Mouse (Mus musculus): ENCODE measurements around the gene Rxrb. TPM values are rescaled to one million over a fixed set of nuclear protein-coding genes. Genes with fewer than 3 reads are reported as not detected.
A peak's percentile ranks its signal among the peaks of the same experiment; 100 is the strongest.

Gene Rxrb
- total RNA-seq, 2 experiments from 2014 or later = 76.0 to 83.6 TPM

DNA sequence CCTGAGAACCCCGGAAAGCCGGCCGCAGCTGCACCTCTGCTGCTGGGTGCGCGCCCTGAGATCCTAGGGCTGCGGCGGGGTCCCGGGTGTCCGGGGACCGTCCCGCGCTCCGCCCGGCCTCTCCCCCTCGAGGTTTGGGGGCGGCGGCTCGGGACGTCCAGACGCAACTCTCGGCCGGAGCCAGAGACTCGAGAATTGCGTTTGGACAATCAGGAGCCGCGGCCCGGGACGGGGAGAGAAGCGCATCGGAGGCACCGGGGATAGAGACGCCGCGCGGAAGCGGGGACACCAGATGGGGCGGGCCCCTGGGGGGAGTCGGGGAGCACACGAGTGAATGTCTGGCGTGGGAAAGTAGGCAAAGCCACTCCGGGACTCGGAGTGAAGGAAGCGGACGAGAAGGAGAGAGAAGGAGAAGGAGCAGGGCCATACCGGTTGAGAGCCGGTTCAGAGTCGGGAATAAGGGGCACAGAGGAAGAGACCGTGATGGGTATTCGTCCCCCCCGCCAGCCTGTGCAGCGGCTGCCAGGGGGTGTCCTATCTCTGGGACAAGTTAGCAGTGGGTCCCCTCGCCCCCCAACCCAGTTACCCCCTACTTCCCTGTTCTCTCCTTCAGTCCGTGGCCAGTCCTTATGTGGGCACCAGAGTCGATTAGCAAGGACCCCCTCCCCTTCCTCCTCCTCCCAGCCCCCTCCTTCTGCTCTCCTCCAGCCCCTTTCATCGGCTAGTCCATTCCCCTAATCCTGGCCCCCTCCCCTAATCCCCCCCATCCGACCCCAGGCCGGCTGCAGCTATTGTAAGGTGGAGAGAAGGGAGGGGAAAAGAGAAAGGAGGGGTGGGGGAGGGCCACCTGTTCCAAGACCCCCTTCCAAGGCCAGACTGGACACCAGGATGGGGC lies 6.5 kb upstream of the Rxrb start:
- DNase-seq (ENCODE audit: extremely low spot score in 1 of 2, low spot score in 1 of 2) = peak; percentile 29 to 38

DNA sequence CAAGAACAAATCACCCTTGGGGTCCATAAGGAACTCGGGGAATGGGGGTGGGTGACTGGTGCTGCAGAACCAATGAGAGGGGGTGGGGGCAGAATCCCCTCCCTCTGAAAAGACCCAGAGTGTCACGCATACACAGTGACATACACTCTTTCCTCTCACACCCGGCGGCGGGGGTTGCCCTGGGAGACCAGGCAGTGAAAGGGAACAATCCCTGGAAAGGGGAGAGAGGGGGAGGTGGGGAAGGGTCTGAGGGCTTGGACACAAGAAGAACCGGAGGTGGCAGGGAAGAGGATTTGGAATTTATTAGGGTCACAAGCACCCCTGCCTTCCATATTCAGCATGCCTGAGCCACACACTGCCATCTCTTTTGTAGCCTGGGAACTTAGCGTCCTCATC lies 5.9 kb upstream of the Rxrb start:
- peak in 1 of 2 experiments; percentile 19 for DNase-seq (ENCODE audit: extremely low spot score in 1 of 2, low spot score in 1 of 2)

DNA sequence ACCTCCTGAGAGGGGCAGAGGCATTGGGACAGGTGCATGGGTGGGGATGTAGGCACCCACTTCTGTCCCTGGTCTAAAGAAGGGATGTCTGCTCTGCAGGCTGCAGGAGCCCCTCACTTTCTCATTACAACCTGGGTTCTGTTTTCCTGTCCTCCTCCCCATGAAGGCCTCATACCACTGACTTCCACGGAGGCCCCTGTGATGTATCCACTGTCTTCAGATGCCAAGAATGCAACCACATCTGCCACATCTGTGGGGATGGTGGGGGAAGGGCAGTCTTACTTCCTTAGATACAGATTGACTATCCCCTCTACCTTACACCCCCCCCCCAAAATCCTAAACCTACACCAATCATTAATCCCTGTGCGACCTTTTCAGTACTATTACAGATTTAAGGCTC lies 5.4 kb upstream of the Rxrb start:
- DNase-seq (ENCODE audit: extremely low spot score in 1 of 2, low spot score in 1 of 2) = peak in 1 of 2 experiments; percentile 9

DNA sequence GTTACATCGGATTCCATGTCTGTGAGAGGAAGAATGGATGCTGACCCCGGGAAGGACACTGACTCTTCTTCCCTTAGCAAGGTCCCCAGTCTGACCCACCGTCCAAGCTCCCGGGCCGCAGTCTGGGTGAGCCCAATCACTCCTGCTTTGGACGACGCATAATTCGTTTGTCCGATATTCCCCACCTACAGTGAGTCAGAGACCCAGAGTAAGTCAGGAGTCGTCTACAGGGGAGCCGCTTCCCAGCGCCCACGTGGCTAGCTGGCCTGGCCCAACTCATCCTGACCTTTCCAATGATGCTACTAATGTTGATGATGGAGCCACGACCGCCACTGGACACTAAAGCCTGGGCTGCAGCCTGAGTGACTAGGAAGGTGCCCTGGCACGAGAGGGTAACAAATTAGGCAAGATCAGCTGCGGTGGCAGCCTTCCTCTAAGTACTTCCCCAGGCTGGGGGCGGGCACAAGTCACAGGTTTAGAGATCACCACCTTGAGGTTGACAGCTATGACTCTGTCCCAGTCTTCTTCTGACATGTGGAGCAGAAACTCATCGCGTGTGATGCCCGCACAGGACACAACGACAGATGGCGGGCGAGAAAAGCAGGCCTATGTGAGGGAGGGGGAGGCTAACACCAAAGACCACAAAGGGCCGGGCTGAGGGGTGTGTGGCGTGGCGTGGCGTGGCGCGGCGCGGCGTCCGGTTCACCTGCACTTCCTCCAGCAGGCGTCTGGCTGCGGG lies 4.5 kb upstream of the Rxrb start:
- no peak for DNase-seq (ENCODE audit: extremely low spot score in 1 of 2, low spot score in 1 of 2)

DNA sequence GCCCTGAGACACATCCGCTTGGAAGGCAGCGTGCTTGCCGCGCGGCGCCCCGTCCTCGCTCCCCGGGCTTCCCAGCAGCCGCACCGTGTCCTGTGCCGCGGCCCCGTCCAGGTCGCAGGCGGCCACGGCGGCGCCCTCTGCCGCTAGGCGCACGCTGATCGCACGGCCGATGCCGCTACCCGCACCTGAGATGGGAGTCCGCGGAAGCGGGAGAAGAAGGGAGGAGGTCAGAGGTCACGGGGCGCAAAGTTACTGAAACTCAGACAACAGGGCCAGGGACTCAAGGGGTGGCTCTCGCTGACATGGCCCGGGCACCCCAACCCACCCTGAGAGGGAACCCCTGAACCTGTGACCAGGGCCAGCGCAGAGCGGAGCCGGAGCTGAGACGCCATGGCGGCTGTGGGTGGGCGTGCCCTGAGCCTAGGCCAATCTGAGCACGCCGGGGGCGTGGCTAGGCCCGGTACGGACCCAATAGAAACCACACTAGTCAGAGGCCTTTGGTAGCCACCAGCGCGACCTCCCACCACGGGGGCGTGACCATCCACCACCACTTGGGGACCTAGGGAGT lies 3.9 kb upstream of the Rxrb start, which contains the start of gene H2-Ke6:
TSS of gene H2-Ke6 (minus strand) at position 405 of the 568 bp plus-strand sequence.
- peak; percentile 79 to 88 for DNase-seq (ENCODE audit: extremely low spot score in 1 of 2, low spot score in 1 of 2)

DNA sequence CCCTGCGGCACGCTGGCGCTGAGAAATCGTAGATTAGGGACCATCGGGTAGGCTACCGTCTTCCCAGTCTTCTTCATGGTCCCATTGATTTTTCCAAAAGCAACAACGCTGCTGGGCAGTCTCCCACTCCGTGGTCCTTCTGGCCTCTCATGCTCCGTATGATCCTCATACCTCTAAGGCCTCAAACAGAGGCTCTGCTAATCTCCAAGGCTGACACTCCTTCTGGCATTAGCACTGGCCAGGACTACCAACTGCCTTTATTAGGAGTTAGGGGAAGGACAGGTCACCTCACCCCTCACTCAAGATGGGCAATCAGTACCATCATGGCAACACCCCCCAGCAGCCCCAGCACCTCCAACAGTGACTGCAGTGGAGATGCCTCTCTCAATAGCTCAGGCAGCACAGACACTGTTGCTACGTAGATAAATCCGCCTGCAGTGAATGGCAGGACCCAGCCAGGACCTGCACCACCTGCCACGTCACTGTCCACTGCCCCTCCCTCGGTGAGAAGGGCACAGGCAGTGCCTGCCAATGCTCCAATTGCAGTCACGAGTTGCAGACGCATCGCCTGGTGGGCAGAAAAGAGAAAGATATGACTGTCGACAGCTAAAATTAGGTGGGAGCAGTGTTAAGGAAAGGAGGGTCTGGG lies 3.0 kb upstream of the Rxrb start:
- no peak for DNase-seq (ENCODE audit: extremely low spot score in 1 of 2, low spot score in 1 of 2)

DNA sequence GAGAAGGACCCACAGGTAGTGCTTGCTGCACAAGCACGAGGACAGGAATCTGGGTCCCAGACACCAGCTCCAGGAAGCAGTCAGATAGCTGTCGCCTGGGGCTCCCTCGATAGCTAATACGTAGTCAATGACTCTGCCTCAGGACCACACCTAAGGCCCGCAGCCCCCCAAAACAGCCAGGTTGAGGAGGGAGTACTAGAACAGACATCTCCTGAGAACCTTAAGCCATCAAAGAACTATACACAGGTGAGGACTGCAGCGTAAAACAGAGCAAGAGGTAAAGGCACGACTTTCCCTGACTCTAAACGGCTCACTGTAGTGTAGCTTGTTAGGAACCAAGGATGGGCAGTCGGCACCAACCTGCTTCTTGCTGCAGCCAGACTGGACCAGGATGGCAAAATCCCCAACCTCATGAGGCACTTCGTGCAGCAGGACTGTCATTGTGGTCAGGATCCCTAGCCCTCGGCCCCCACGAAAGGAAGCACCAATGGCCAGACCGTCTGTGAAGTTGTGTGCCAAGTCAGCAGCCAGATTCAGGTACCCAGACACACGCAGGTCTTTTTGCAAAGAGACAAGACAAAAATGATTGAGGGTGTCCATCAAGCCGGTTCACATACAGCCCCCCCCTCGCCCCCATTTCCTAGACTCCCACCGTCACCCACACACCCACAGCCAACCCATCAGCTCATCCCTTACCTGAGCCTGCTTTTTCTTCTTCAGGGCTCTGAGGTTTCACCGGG lies 2.3 kb upstream of the Rxrb start:
- no peak for DNase-seq (ENCODE audit: extremely low spot score in 1 of 2, low spot score in 1 of 2)

DNA sequence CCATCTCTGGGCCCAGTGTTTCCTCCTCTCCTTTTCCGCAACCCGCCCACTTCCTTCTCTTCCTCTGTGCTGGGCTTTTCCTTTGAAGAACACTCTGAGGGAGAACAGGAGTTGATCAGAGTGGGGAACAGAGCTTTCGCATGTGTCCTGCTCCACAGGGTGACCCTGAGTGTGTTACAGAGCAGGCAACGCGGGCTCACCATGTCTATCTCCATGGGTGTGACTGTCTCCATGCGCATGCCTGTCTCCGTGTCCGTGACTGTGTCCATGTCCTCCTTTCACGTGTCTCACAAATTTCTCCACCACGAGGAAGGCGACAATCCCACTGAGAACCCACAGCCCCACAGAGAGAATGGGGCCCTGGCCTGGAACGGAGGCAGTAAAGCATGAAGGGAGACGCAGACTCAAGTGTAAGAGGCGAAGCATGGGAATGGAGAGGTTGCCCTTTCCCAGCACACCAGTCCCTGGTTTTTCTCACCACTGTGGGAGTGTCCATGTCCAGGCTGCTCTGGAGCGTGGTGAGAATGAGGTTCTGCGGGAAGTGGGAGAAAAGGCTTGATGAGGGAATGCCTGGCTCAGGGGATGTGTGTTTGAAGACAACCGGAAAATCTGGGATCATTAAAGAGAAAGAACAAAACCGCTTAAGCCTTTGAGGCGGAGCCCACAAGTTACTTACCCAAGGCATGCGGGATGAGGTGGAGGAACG lies 1.6 kb upstream of the Rxrb start:
- no peak for DNase-seq (ENCODE audit: extremely low spot score in 1 of 2, low spot score in 1 of 2)

DNA sequence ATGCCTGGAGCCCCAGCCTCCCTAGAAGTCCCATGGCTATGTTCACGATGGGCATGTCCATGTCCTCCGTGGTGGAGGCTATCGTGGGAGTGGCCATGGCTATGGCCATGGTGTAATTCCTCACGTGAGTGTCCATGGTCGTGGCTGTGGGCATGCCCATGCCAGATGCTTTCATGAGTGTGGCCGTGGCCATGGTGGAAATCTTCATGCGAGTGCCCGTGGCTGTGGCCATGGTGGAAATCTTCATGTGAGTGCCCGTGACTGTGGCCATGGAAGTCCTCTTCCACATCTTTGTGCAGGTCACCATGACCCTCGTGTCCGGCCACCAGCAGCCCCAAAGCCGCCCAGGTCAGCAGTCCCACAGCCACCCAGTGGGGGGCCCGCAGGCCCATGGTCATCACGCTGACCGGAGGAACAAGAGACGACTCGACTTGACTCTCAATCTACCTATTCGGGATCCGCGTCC lies 718 bp upstream of the Rxrb start:
- DNase-seq (ENCODE audit: extremely low spot score in 1 of 2, low spot score in 1 of 2) = no peak

DNA sequence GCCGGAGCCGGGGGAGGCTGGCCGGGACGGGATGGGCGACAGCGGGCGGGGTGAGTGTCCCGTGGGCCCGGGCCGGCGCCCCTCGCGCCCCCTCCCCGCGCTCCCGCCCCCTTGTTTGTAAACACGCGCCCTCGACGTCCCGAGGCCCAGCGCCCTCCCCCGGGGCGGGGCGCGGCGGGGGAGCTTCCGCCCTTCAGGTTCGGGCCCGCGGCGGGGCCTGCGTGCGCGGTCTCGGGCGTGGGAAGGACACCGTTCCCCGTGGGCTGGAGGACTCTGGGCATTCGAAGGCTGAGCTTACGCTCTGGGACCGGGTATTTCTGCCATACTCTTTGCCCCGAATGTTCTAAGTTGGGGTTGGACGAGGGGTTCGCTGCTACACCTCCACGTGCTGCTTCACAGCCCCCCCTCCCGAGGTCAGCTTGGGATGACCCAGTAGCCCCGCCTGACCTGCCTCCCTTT lies 591 bp downstream of the Rxrb start:
- no peak for DNase-seq (ENCODE audit: extremely low spot score in 1 of 2, low spot score in 1 of 2)

DNA sequence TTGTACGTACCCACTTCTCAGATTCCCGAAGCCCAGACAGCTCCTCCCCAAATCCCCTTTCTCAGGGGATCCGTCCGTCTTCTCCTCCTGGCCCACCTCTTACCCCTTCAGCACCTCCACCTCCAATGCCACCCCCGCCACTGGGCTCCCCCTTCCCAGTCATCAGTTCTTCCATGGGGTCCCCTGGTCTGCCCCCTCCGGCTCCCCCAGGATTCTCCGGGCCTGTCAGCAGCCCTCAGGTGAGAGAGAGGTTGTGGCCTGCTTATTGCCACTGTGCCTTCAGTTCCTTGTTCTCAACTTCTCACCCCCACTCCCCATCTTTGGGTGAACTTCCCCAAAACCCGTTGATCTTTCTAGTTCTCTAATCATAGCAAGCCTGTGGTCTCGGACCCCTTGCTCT lies 1.2 kb downstream of the Rxrb start:
- DNase-seq (ENCODE audit: extremely low spot score in 1 of 2, low spot score in 1 of 2) = no peak

DNA sequence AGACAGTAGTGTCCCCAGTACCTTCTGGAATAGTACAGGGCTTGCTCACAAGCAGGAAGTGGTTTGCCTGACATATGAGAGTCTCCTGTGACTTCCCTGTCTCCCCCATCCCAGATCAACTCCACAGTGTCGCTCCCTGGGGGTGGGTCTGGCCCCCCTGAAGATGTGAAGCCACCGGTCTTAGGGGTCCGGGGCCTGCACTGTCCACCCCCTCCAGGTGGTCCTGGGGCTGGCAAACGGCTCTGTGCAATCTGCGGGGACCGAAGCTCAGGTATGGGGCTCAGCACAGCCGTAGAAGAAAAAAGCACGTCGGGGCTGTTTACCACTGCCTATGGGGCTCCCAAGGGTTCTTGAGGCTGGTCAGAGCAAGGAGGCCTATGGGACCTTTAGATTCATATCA lies 1.8 kb downstream of the Rxrb start:
- DNase-seq (ENCODE audit: extremely low spot score in 1 of 2, low spot score in 1 of 2) = no peak

DNA sequence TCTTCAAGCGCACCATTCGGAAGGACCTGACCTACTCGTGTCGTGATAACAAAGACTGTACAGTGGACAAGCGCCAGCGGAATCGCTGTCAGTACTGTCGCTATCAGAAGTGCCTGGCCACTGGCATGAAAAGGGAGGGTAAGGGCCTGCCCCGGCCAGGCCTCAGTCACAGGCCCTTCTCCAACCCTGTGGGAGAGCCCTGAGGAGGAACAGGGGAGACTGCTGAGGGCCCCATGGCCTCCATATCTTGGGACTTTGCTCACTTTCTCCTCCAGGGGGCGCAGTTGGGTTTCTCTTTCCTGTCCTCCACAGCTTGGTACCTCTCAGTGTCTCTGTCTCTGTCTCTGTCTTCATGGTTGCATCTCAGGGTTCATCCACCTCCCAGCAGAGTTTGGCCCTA lies 2.5 kb downstream of the Rxrb start:
- peak in 1 of 2 experiments; percentile 79 for DNase-seq (ENCODE audit: extremely low spot score in 1 of 2, low spot score in 1 of 2)

DNA sequence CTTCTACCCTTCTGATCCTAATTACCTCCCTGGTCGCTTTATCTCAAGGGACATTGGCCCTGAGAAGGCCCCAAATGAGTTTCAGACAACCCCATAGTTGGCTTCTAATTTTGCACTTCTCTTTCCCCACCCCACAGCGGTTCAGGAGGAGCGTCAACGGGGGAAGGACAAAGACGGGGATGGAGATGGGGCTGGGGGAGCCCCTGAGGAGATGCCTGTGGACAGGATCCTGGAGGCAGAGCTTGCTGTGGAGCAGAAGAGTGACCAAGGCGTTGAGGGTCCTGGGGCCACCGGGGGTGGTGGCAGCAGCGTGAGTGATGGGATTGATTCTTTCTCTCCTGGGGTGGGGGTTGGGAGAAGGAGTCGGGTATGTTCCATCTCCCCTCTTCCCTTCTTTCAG lies 3.9 kb downstream of the Rxrb start:
- DNase-seq (ENCODE audit: extremely low spot score in 1 of 2, low spot score in 1 of 2) = no peak

DNA sequence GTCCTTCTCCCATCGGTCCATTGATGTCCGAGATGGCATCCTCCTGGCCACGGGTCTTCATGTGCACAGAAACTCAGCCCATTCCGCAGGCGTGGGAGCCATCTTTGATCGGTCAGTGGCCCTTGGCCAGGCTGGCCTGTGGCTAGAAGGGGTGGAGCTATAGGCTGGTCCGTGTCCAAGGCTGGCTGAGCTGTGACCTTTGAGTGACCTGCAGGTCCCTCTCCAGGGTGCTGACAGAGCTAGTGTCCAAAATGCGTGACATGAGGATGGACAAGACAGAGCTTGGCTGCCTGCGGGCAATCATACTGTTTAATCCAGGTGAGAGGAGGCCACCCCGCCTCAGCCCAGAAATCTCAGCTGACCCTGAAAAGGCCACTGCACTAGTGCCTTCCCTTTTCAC lies 5.0 kb downstream of the Rxrb start:
- no peak for DNase-seq (ENCODE audit: extremely low spot score in 1 of 2, low spot score in 1 of 2)

DNA sequence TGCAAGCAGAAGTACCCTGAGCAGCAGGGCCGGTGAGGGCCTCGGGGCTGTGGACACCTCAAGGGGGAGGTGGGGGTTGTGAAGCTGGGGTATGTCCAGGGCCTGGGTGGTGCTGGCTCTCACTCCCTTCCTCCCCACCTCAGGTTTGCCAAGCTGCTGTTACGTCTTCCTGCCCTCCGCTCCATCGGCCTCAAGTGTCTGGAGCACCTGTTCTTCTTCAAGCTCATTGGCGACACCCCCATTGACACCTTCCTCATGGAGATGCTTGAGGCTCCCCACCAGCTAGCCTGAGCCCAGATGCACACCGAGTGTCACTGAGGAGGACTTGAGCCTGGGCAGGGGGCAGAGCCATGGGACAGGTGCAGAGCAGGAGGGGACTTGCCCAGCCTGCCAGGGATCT lies 5.6 kb downstream of the Rxrb start:
- DNase-seq (ENCODE audit: extremely low spot score in 1 of 2, low spot score in 1 of 2) = no peak

DNA sequence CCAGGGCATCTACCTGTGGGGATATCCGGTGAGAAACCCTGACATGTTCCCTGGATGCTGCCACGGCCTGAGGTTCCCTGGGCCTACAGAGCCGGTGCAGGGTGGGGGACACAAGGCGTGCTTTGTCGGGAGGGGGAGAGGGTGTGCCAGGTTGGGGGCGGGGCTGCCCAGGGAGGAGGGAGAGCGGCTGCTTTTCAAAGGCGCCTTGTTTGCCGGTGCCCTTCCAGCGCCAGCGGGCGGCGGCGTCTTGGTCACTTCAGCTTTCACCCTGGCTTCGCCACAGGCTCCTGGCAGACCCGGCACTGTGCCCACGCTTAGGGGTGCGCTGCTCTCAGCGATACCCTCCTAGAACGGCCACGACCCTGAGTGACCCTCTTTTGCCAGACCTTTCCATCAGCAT lies 6.8 kb downstream of the Rxrb start:
- peak in 1 of 2 experiments; percentile 61 for DNase-seq (ENCODE audit: extremely low spot score in 1 of 2, low spot score in 1 of 2)

DNA sequence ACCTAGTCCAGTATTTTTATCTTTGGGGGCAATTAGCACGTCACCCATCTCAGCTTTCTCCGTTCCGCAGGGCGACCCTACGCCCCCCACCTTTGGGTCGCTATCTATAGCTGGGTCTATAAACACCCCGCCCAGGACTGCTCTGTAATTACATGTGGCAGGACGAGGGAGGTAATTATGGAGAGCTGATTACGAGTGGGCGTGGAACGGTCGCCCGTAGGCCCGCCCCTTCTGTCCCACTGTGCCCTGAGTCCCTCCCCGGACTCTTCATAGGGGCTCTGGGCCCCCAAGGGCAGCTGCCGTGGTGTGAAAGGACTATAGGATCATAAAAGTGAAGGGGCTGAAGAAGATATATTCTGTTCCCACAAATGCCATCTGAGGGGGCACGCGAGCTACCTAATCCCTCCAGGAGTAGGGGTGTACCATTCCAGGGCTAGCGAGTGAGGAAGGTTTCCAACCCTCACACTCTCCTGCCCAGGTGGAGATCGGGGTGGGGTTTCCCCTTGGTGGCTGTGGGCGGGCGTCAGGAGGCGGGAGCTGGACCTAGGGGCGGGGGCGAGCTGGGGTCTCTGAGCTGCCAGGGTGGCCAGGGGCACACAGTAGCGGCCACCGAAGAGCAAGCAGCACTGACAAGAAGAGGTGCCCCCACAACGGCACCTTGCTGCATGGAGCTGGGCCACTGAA lies 7.4 kb downstream of the Rxrb start, which contains the start of gene Col11a2:
TSS of gene Col11a2 (plus strand) at position 560 of the 684 bp plus-strand sequence.
- no peak for DNase-seq (ENCODE audit: extremely low spot score in 1 of 2, low spot score in 1 of 2)

All from layer of hippocampus, postnatal 25 days (tissue).